Mouse (Mus musculus): ENCODE measurements around the gene Stk32b.

- TF ChIP-seq POLR2A (IDR thresholded peaks at IDR 0.05; ENCODE audit: insufficient read depth, low read depth, low read length) (no peak), CTCF (IDR thresholded peaks at IDR 0.05; ENCODE audit: insufficient read depth, low read depth, low read length) (no peak)
These were observed 281.6 kb downstream of the Stk32b start for GRCm38 (mm10) chr5:37435417-37435816.
